Mouse (Mus musculus) left cerebral cortex, adult 8-10 months (tissue): ENCODE data around the gene Gm13271. TPM values are rescaled to one million over a fixed set of nuclear protein-coding genes. Genes with fewer than 3 reads are reported as not detected.

Source experiments
- total RNA-seq, 4 experiments: library from RNA; stranded (reverse); gene quantifications; 2 replicates each; pipeline ENCODE4 v1.2.4; 2022

Gm13271 gene
- total RNA-seq, 4 experiments from 2014 or later = not detected

Other genes with a start within 250 kb of the Gm13271 start
- gene Ifnb1, start 232.1 kb upstream of the Gm13271 start, total RNA-seq = not detected
- gene Ifna15, start 196.6 kb upstream of the Gm13271 start, total RNA-seq = not detected
- not detected for gene Ifna14, start 183.1 kb upstream of the Gm13271 start, total RNA-seq
- gene Ifna9, start 162.5 kb upstream of the Gm13271 start, total RNA-seq = not detected
- not detected for gene Ifna12, start 151.5 kb upstream of the Gm13271 start, total RNA-seq
- not detected for gene C87499, start 120.5 kb upstream of the Gm13271 start, total RNA-seq
- gene Ifna13, start 110.4 kb upstream of the Gm13271 start, total RNA-seq = not detected
- not detected for gene Ifna16, start 77.9 kb upstream of the Gm13271 start, total RNA-seq
- not detected for gene Ifna2, start 71.0 kb upstream of the Gm13271 start, total RNA-seq
- not detected for gene Ifnab, start 63.5 kb upstream of the Gm13271 start, total RNA-seq
- 1 to 10 TPM in 2 of 4 experiments, under 1 TPM in 2; 0.61 to 1.8 (median 0.93) TPM for gene Gm26566, start 33.1 kb upstream of the Gm13271 start, total RNA-seq
- gene Klhl9, start 32.4 kb upstream of the Gm13271 start, total RNA-seq = 100 to 1,000 TPM in 1 of 4 experiments, 10 to 100 TPM in 3; 91.7 to 103 (median 95.7) TPM
- gene Gm13283, start 5.3 kb downstream of the Gm13271 start, total RNA-seq = not detected
- not detected for gene Gm13290, start 19.0 kb downstream of the Gm13271 start, total RNA-seq
- not detected for gene Gm13289, start 22.1 kb downstream of the Gm13271 start, total RNA-seq
- gene Gm13272, start 25.0 kb downstream of the Gm13271 start, total RNA-seq = not detected
- not detected for gene Ifnz, start 27.3 kb downstream of the Gm13271 start, total RNA-seq
- not detected for gene Gm13276, start 30.8 kb downstream of the Gm13271 start, total RNA-seq
- gene Gm13277, start 33.8 kb downstream of the Gm13271 start, total RNA-seq = not detected
- gene Gm13278, start 36.7 kb downstream of the Gm13271 start, total RNA-seq = not detected
- gene Gm13275, start 39.6 kb downstream of the Gm13271 start, total RNA-seq = not detected
- gene Gm13279, start 42.5 kb downstream of the Gm13271 start, total RNA-seq = not detected
- gene Gm13285, start 44.8 kb downstream of the Gm13271 start, total RNA-seq = not detected
- gene Gm13287, start 48.4 kb downstream of the Gm13271 start, total RNA-seq = not detected
- not detected for gene Gm13288, start 50.7 kb downstream of the Gm13271 start, total RNA-seq
- not detected for gene Ifna7, start 61.4 kb downstream of the Gm13271 start, total RNA-seq
- not detected for gene Ifna11, start 65.1 kb downstream of the Gm13271 start, total RNA-seq
- not detected for gene Ifna6, start 72.5 kb downstream of the Gm13271 start, total RNA-seq
- not detected for gene Ifna5, start 80.7 kb downstream of the Gm13271 start, total RNA-seq
- not detected for gene Ifna4, start 87.0 kb downstream of the Gm13271 start, total RNA-seq
- not detected for gene Ifna1, start 95.2 kb downstream of the Gm13271 start, total RNA-seq
- gene Ifne, start 125.3 kb downstream of the Gm13271 start, total RNA-seq = not detected